Mouse (Mus musculus) heart, postnatal 0 days (tissue): ENCODE data around the gene Cnnm2. TPM values are rescaled to one million over a fixed set of nuclear protein-coding genes. Genes with fewer than 3 reads are reported as not detected.

ENCODE experiments used
- ATAC-seq: fragments of 200-750 bp; cut with Nextera tagmentation; 2 replicates; pipeline ENCODE4 v1.8.0; 2017; ENCODE audit warnings: low read depth, moderate number of reproducible peaks, moderate library complexity; ENCODE audit not compliant: insufficient read depth
- DNase-seq: peaks from one replicate; pipeline ENCODE4 v3.0.0-alpha.2; 2016; ENCODE audit warnings: low spot score
- H3K27ac ChIP-seq: fragments of 300-500 bp; sonication (generic); 2 replicates; pipeline ENCODE4 v1.5.1; 2014; ENCODE audit warnings: low read depth, mild to moderate bottlenecking
- H3K27me3 ChIP-seq: fragments of 300-500 bp; sonication (generic); 2 replicates; pipeline ENCODE4 v1.6.1; 2014; ENCODE audit warnings: low read length, mixed read lengths; ENCODE audit not compliant: control insufficient read depth, insufficient read depth
- H3K36me3 ChIP-seq: fragments of 300-500 bp; sonication (generic); replicated peaks from 2 replicates; pipeline ENCODE4 v1.6.1; 2014; ENCODE audit warnings: low read length, mixed read lengths; ENCODE audit not compliant: control insufficient read depth, insufficient read depth
- H3K4me1 ChIP-seq: fragments of 300-500 bp; sonication (generic); 2 replicates; pipeline ENCODE4 v1.6.1; 2014; ENCODE audit warnings: antibody characterized with exemption; ENCODE audit not compliant: control insufficient read depth, insufficient read depth
- H3K4me2 ChIP-seq: fragments of 300-500 bp; sonication (generic); 2 replicates; pipeline ENCODE4 v1.6.1; 2014; ENCODE audit warnings: low read depth, mild to moderate bottlenecking, low read length, moderate library complexity
- H3K4me3 ChIP-seq: fragments of 300-500 bp; sonication (generic); 2 replicates; pipeline ENCODE4 v1.5.1; 2014; ENCODE audit warnings: low read depth, low read length
- H3K9ac ChIP-seq: fragments of 300-500 bp; sonication (generic); replicated peaks from 2 replicates; pipeline ENCODE4 v1.6.1; 2014; ENCODE audit warnings: low read depth, low read length, mixed read lengths
- H3K9me3 ChIP-seq: fragments of 300-500 bp; sonication (generic); replicated peaks from 2 replicates; pipeline ENCODE4 v1.6.1; 2016; ENCODE audit warnings: low read length; ENCODE audit not compliant: control insufficient read depth
- CTCF ChIP-seq: IDR thresholded peaks from 2 replicates; pipeline ENCODE4 v1.5.1; 2016; ENCODE audit warnings: antibody characterized with exemption, control low read depth, low read depth
- EP300 ChIP-seq: IDR thresholded peaks from 2 replicates; pipeline ENCODE4 v1.6.1; 2016; ENCODE audit warnings: antibody characterized with exemption, low read depth
- WGBS: fragments of 180-500 bp; shearing (Covaris S2); extraction: QIAGEN DNeasy Blood & Tissue Kit; methylation state at CpG from one replicate; pipeline ENCODE4 v1.1.7; 2014; 5-methylcytosine and 5-hydroxymethylcytosine counted together
- polyA plus RNA-seq: library from polyadenylated mRNA; unstranded; fragments of >200 nt; fragmentation: Nextera tagmentation; extraction: Ambion mirVana; gene quantifications from 2 replicates; pipeline ENCODE4 v1.2.1, GENCODE M21; 2015
- total RNA-seq: library from RNA; depleted of rRNA; stranded (reverse); fragments of >200 nt; gene quantifications from 2 replicates; pipeline ENCODE4 v1.2.3, GENCODE M21; 2014; ENCODE audit warnings: low replicate concordance

Gene Cnnm2
- total and polyA plus RNA-seq, 2 experiments from 2014 or later: 1.8 to 15.0 TPM

- ATAC-seq: no peak
- Histone ChIP-seq H3K4me3 (no peak overlapping the region), H3K9me3 (no peaks in the 10 kb centered on the region), H3K36me3 (no peaks in the 10 kb centered on the region), H3K27me3 (no peaks in the 10 kb centered on the region), H3K4me1 (no peaks in the 10 kb centered on the region), H3K4me2 (no peak overlapping the region), H3K9ac (no peak overlapping the region), H3K27ac (no peak overlapping the region)
- WGBS: 86% methylated on average over 1 of the region's 1 CpGs
- DNase-seq: no peak
- no peak for TF ChIP-seq CTCF
- no peak for TF ChIP-seq EP300
Measured at GRCm38 (mm10) chr19:46789782-46790181, 28.4 kb downstream of the Cnnm2 start.

- DNase-seq: no peak
- Histone ChIP-seq H3K27ac (no peak overlapping the region), H3K4me3 (no peak overlapping the region)
Measured at GRCm38 (mm10) chr19:46791360-46791759, 30.0 kb downstream of the Cnnm2 start.

GRCm38 (mm10) chr19:46791921-46792320 lies 30.5 kb downstream of the Cnnm2 start:
- no peaks in the 10 kb centered on the region for H3K9me3 ChIP-seq
- 80% methylated on average over 8 of the region's 8 CpGs for WGBS
- TF ChIP-seq CTCF: no peak
- TF ChIP-seq EP300: no peak
- H3K27me3 ChIP-seq: no peaks in the 10 kb centered on the region
- H3K4me3 ChIP-seq: no peak overlapping the region
- H3K4me2 ChIP-seq: no peak overlapping the region
- H3K36me3 ChIP-seq: no peaks in the 10 kb centered on the region
- no peaks in the 10 kb centered on the region for H3K4me1 ChIP-seq
- no peak overlapping the region for H3K9ac ChIP-seq
- H3K27ac ChIP-seq: no peak overlapping the region
- DNase-seq: no peak
- ATAC-seq: no peak

More at GRCm38 (mm10) chr19:46791360-46791759, 30.0 kb downstream of the Cnnm2 start:
- Histone ChIP-seq H3K36me3 (no peaks in the 10 kb centered on the region), H3K4me2 (no peak overlapping the region), H3K4me1 (no peaks in the 10 kb centered on the region), H3K9me3 (no peaks in the 10 kb centered on the region), H3K9ac (no peak overlapping the region), H3K27me3 (no peaks in the 10 kb centered on the region)
- TF ChIP-seq EP300 (no peak), CTCF (no peak)
- no peak for ATAC-seq
- 72% methylated on average over 7 of the region's 7 CpGs for WGBS

- no peak for TF ChIP-seq CTCF
- TF ChIP-seq EP300: no peak
- no peaks in the 10 kb centered on the region for H3K36me3 ChIP-seq
- no peak overlapping the region for H3K27ac ChIP-seq
- ATAC-seq (no peak), DNase-seq (no peak)
- no peak overlapping the region for H3K4me2 ChIP-seq
- H3K4me1 ChIP-seq: no peaks in the 10 kb centered on the region
- 76% methylated on average over 3 of the region's 3 CpGs for WGBS
- H3K4me3 ChIP-seq: no peak overlapping the region
- no peaks in the 10 kb centered on the region for H3K9me3 ChIP-seq
- no peaks in the 10 kb centered on the region for H3K27me3 ChIP-seq
- H3K9ac ChIP-seq: no peak overlapping the region
Measured at GRCm38 (mm10) chr19:46792480-46792879, 31.1 kb downstream of the Cnnm2 start.

- Histone ChIP-seq H3K9ac (no peak overlapping the region), H3K27ac (no peak overlapping the region), H3K9me3 (no peaks in the 10 kb centered on the region), H3K4me3 (no peak overlapping the region), H3K4me1 (no peaks in the 10 kb centered on the region), H3K27me3 (no peaks in the 10 kb centered on the region), H3K4me2 (no peak overlapping the region), H3K36me3 (no peaks in the 10 kb centered on the region)
- TF ChIP-seq CTCF (no peak), EP300 (no peak)
- ATAC-seq (no peak), DNase-seq (no peak)
- whole genome bisulfite sequencing: 51% methylated on average over 8 of the region's 8 CpGs
Measured at GRCm38 (mm10) chr19:46794181-46794580, 32.8 kb downstream of the Cnnm2 start.

DNA sequence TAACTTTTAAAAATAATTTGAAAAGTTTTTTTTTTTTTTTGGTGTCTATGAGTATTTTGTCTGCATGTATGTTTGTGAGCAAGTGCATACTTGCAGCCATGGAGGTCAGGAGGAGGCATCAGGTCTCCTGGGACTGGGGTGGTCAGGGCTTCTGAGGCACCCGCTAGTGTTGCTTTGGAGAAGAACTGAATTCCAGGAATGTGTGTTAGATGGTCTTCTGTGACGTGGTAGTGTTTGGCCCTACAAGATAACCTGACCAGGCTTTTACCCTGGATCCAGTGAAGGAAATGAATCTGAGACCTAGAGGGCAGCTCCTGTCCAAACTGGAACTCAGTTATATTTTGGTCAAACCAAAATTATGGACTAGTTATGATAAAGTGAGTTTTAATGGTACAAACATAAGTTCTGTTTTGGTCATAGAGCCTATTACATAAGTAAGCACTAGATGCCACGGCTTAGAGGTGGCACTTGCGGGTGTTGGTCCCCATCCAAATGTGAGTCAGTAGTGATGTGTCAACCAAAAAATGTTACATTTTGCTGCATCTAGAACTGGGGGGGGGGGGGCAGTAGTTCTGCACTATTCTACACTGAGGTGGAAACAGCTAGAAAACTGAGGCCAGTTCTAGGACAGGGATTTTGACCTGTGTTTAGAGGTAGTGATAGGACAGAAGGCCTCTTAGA lies 38.6 kb downstream of the Cnnm2 start:
- no peaks in the 10 kb centered on the region for H3K36me3 ChIP-seq
- ATAC-seq (no peak), DNase-seq (no peak)
- H3K27me3 ChIP-seq: no peaks in the 10 kb centered on the region
- no peak overlapping the region for H3K9ac ChIP-seq
- H3K4me1 ChIP-seq: no peaks in the 10 kb centered on the region
- WGBS: 70% methylated on average over 4 of the region's 4 CpGs
- H3K4me3 ChIP-seq: no peak overlapping the region
- H3K9me3 ChIP-seq: no peaks in the 10 kb centered on the region
- H3K4me2 ChIP-seq: no peak overlapping the region
- TF ChIP-seq CTCF (no peak), EP300 (no peak)
- H3K27ac ChIP-seq: no peak overlapping the region
